Mouse (Mus musculus) stomach, embryonic 16.5 days (tissue): Measurements from ENCODE around the gene Zswim1. TPM values are rescaled to one million over a fixed set of nuclear protein-coding genes. Genes with fewer than 3 reads are reported as not detected.
A peak's percentile ranks its signal among the peaks of the same experiment; 100 is the strongest.

ENCODE experiments used
- ATAC-seq: fragments of 200-750 bp; cut with Nextera tagmentation; 2 replicates; pipeline ENCODE4 v1.8.0; 2017; ENCODE audit warnings: moderate number of reproducible peaks, moderate TSS enrichment; ENCODE audit not compliant: insufficient read depth, low FRiP score
- H3K27ac ChIP-seq: fragments of 300-500 bp; sonication (generic); 2 replicates; pipeline ENCODE4 v1.5.1; 2014; ENCODE audit warnings: low read length
- H3K27me3 ChIP-seq: fragments of 300-500 bp; sonication (generic); 2 replicates; pipeline ENCODE4 v1.6.1; 2014; ENCODE audit warnings: low read length, control low read depth, mixed read lengths; ENCODE audit not compliant: control insufficient read depth, insufficient read depth
- H3K36me3 ChIP-seq: fragments of 300-500 bp; sonication (generic); 2 replicates; pipeline ENCODE4 v1.6.1; 2014; ENCODE audit warnings: low read length; ENCODE audit not compliant: control insufficient read depth, insufficient read depth
- H3K4me1 ChIP-seq: fragments of 300-500 bp; sonication (generic); 2 replicates; pipeline ENCODE4 v1.6.1; 2014; ENCODE audit warnings: low read length, control low read depth, mixed read lengths; ENCODE audit not compliant: control insufficient read depth, insufficient read depth
- H3K4me2 ChIP-seq: fragments of 300-500 bp; sonication (generic); 2 replicates; pipeline ENCODE4 v1.6.1; 2014; ENCODE audit warnings: low read depth, low read length, mixed read lengths
- H3K4me3 ChIP-seq: fragments of 300-500 bp; sonication (generic); replicated peaks from 2 replicates; pipeline ENCODE4 v1.5.1; 2014; ENCODE audit warnings: mild to moderate bottlenecking, low read length
- H3K9ac ChIP-seq: fragments of 300-500 bp; sonication (generic); 2 replicates; pipeline ENCODE4 v1.6.1; 2014; ENCODE audit warnings: low read length
- H3K9me3 ChIP-seq: fragments of 300-500 bp; sonication (generic); replicated peaks from 2 replicates; pipeline ENCODE4 v1.6.1; 2016; ENCODE audit warnings: low read length, control low read depth; ENCODE audit not compliant: control insufficient read depth
- WGBS: fragments of 180-500 bp; shearing (Covaris S2); extraction: QIAGEN DNeasy Blood & Tissue Kit; methylation state at CpG from one replicate; pipeline ENCODE4 v1.1.7; 2014; 5-methylcytosine and 5-hydroxymethylcytosine counted together
- polyA plus RNA-seq: library from polyadenylated mRNA; unstranded; fragments of >200 nt; fragmentation: Nextera tagmentation; extraction: Ambion mirVana; gene quantifications from 2 replicates; pipeline ENCODE4 v1.2.1, GENCODE M21; 2015

The Zswim1 gene
- polyA plus RNA-seq, 1 experiment from 2014 or later = 16.5 TPM

GRCm38 (mm10) chr2:164779481-164780086, 42.9 kb upstream of the Zswim1 start, which contains the start of gene Tnnc2:
TSS of gene Tnnc2 (minus strand) at chr2:164779967.
- Histone ChIP-seq H3K9me3 (no peaks in the 10 kb centered on the region), H3K36me3 (no peaks in the 10 kb centered on the region), H3K9ac (no peak within 1 kb of the TSS), H3K4me2 (no peak within 1 kb of the TSS), H3K4me3 (no peak within 1 kb of the TSS), H3K27ac (no peak within 1 kb of the TSS), H3K27me3 (no peaks in the 10 kb centered on the region), H3K4me1 (peaks cover 3% of the 10 kb centered on the region; the same call in 1 of the 2 replicates)
- no peak for ATAC-seq
- 63% methylated on average over 8 of the region's 8 CpGs for WGBS

- Histone ChIP-seq H3K36me3 (no peaks in the 10 kb centered on the region), H3K27me3 (no peaks in the 10 kb centered on the region), H3K9me3 (no peaks in the 10 kb centered on the region), H3K9ac (no peak overlapping the region), H3K27ac (no peak overlapping the region), H3K4me3 (no peak overlapping the region), H3K4me2 (no peak overlapping the region), H3K4me1 (peaks cover 10% of the 10 kb centered on the region)
- no peak for ATAC-seq
- 68% methylated on average over 4 of the region's 4 CpGs for WGBS
These were observed 40.6 kb upstream of the Zswim1 start for GRCm38 (mm10) chr2:164781876-164782275.

GRCm38 (mm10) chr2:164783926-164784581, 38.4 kb upstream of the Zswim1 start:
- Histone ChIP-seq H3K27me3 (no peaks in the 10 kb centered on the region), H3K4me2 (peak overlapping the region; percentile 89; the same call in 1 of the 2 replicates), H3K9ac (no peak overlapping the region), H3K27ac (no peak overlapping the region), H3K36me3 (no peaks in the 10 kb centered on the region), H3K4me3 (no peak overlapping the region), H3K9me3 (no peaks in the 10 kb centered on the region), H3K4me1 (peaks cover 19% of the 10 kb centered on the region)
- ATAC-seq = no peak
- WGBS = 69% methylated on average over 7 of the region's 7 CpGs

- H3K27me3 ChIP-seq = no peaks in the 10 kb centered on the region
- H3K4me2 ChIP-seq = peak overlapping the region; percentile 89
- no peaks in the 10 kb centered on the region for H3K9me3 ChIP-seq
- peak overlapping the region; percentile 90 for H3K9ac ChIP-seq
- ATAC-seq = no peak
- 9% methylated on average over 7 of the region's 7 CpGs for WGBS
- H3K27ac ChIP-seq = peak overlapping the region; percentile 96
- peak overlapping the region; percentile 74 for H3K4me3 ChIP-seq
- no peaks in the 10 kb centered on the region for H3K36me3 ChIP-seq
- peaks cover 19% of the 10 kb centered on the region for H3K4me1 ChIP-seq
These were observed 37.5 kb upstream of the Zswim1 start for GRCm38 (mm10) chr2:164784869-164785420.

GRCm38 (mm10) chr2:164785481-164786387, 36.8 kb upstream of the Zswim1 start, which contains the start of gene Snx21:
TSS of gene Snx21 (plus strand) at chr2:164785823.
- H3K9me3 ChIP-seq = no peaks in the 10 kb centered on the region
- under 1% methylated on average over 80 of the region's 89 CpGs for WGBS
- H3K27me3 ChIP-seq = no peaks in the 10 kb centered on the region
- H3K36me3 ChIP-seq = no peaks in the 10 kb centered on the region
- peak; percentile 96 for ATAC-seq
- peak within 1 kb of the TSS; percentile 74 for H3K4me3 ChIP-seq
- H3K27ac ChIP-seq = peak within 1 kb of the TSS; percentile 96
- peak within 1 kb of the TSS; percentile 90 for H3K9ac ChIP-seq
- peaks cover 19% of the 10 kb centered on the region for H3K4me1 ChIP-seq
- H3K4me2 ChIP-seq = peak within 1 kb of the TSS; percentile 89

GRCm38 (mm10) chr2:164786388-164786885, 36.0 kb upstream of the Zswim1 start:
- Histone ChIP-seq H3K27ac (peak overlapping the region; percentile 96), H3K4me1 (peaks cover 19% of the 10 kb centered on the region), H3K36me3 (no peaks in the 10 kb centered on the region), H3K4me2 (peak overlapping the region; percentile 89), H3K9me3 (no peaks in the 10 kb centered on the region), H3K9ac (peak overlapping the region; percentile 90), H3K27me3 (no peaks in the 10 kb centered on the region), H3K4me3 (peak overlapping the region; percentile 74)
- 9% methylated on average over 15 of the region's 15 CpGs for WGBS
- ATAC-seq = no peak

GRCm38 (mm10) chr2:164787032-164787431, 35.5 kb upstream of the Zswim1 start:
- peak overlapping the region; percentile 96; the same call in 1 of the 2 replicates for H3K27ac ChIP-seq
- peak overlapping the region; percentile 90 for H3K9ac ChIP-seq
- WGBS = 83% methylated on average over 3 of the region's 3 CpGs

GRCm38 (mm10) chr2:164787779-164788178, 34.7 kb upstream of the Zswim1 start:
- Histone ChIP-seq H3K9me3 (no peaks in the 10 kb centered on the region), H3K27ac (no peak overlapping the region), H3K4me3 (no peak overlapping the region), H3K27me3 (no peaks in the 10 kb centered on the region), H3K36me3 (peaks cover 11% of the 10 kb centered on the region; the same call in 1 of the 2 replicates), H3K9ac (no peak overlapping the region), H3K4me2 (peak overlapping the region; percentile 89; the same call in 1 of the 2 replicates), H3K4me1 (peaks cover 19% of the 10 kb centered on the region)
- WGBS = 85% methylated on average over 10 of the region's 10 CpGs
- no peak for ATAC-seq

More at GRCm38 (mm10) chr2:164787032-164787431, 35.5 kb upstream of the Zswim1 start:
- peak overlapping the region; percentile 89 for H3K4me2 ChIP-seq
- peaks cover 19% of the 10 kb centered on the region for H3K4me1 ChIP-seq
- H3K27me3 ChIP-seq = no peaks in the 10 kb centered on the region
- H3K36me3 ChIP-seq = 0 out of 2 replicates have a peak, but pooled peaks cover 6% of the 10 kb centered on the region
- no peaks in the 10 kb centered on the region for H3K9me3 ChIP-seq
- peak overlapping the region; percentile 74 for H3K4me3 ChIP-seq
- no peak for ATAC-seq
